Mouse (Mus musculus): Measurements from ENCODE around the gene Rheb.

DNA sequence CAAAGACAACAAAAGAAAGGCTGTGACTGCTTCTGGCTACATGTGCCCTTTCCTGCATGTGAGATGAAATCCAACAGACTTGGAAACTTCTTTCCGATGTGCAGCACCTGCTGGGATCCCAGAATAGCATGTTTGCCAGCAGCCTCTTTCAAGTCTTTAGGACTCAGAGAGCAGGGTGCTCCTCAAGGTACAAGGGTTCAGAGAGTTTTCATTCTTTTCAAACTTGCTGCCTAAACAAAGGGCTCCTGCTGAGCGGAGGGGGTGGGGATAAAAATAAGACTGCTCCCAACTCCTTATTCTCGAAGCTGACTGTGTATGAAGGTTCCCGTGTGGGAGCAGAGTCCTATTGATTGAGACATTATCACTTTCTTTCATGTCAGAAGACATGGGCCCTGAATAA is 25.2 kb downstream of the Rheb start:
- TF ChIP-seq USF1 (IDR thresholded peaks at IDR 0.05; ENCODE audit: low read depth, low read length), result no peak
- no peak for TF ChIP-seq E2F4 (IDR thresholded peaks at IDR 0.05; ENCODE audit: insufficient replicate concordance, low read depth, low read length)
